Mouse (Mus musculus): ENCODE measurements around the gene Abcc5. TPM values are rescaled to one million over a fixed set of nuclear protein-coding genes. Genes with fewer than 3 reads are reported as not detected.

Gene Abcc5
- total and polyA plus RNA-seq, 2 experiments from 2014 or later = 26.0 to 64.3 TPM

- Histone ChIP-seq H3K9me3 (replicated peaks; ENCODE audit: control insufficient read depth, low read length) (no peaks in the 10 kb centered on the region), H3K36me3 (replicated peaks; ENCODE audit: control insufficient read depth, insufficient read depth, low read length) (no peaks in the 10 kb centered on the region), H3K4me3 (ENCODE audit: low read depth, low read length) (no peak overlapping the region), H3K27me3 (ENCODE audit: control insufficient read depth, insufficient read depth, low read length) (no peaks in the 10 kb centered on the region), H3K9ac (replicated peaks; ENCODE audit: low read depth, low read length) (no peak overlapping the region), H3K27ac (ENCODE audit: low read depth) (no peak overlapping the region), H3K4me1 (ENCODE audit: control insufficient read depth, insufficient read depth) (no peaks in the 10 kb centered on the region), H3K4me2 (ENCODE audit: low read depth, low read length) (no peak overlapping the region)
- WGBS = 74% methylated on average over 4 of the region's 4 CpGs
- no peak for TF ChIP-seq EP300 (IDR thresholded peaks at IDR 0.05; ENCODE audit: low read depth)
- no peak for TF ChIP-seq CTCF (IDR thresholded peaks at IDR 0.05; ENCODE audit: low read depth)
- ATAC-seq (ENCODE audit: insufficient read depth, low read depth) (no peak), DNase-seq (ENCODE audit: low spot score) (no peak)
These were observed 110.9 kb downstream of the Abcc5 start for GRCm38 (mm10) chr16:20315266-20315665.

GRCm38 (mm10) chr16:20312272-20312671 lies 113.9 kb downstream of the Abcc5 start:
- Histone ChIP-seq H3K9ac (replicated peaks; ENCODE audit: low read depth, low read length) (no peak overlapping the region), H3K36me3 (replicated peaks; ENCODE audit: control insufficient read depth, insufficient read depth, low read length) (no peaks in the 10 kb centered on the region), H3K27ac (ENCODE audit: low read depth) (no peak overlapping the region), H3K9me3 (replicated peaks; ENCODE audit: control insufficient read depth, low read length) (no peaks in the 10 kb centered on the region), H3K4me2 (ENCODE audit: low read depth, low read length) (no peak overlapping the region), H3K4me1 (ENCODE audit: control insufficient read depth, insufficient read depth) (no peaks in the 10 kb centered on the region), H3K4me3 (ENCODE audit: low read depth, low read length) (no peak overlapping the region), H3K27me3 (ENCODE audit: control insufficient read depth, insufficient read depth, low read length) (no peaks in the 10 kb centered on the region)
- ATAC-seq (ENCODE audit: insufficient read depth, low read depth) (no peak), DNase-seq (ENCODE audit: low spot score) (no peak)
- WGBS = 53% methylated on average over 14 of the region's 14 CpGs
- TF ChIP-seq CTCF (IDR thresholded peaks at IDR 0.05; ENCODE audit: low read depth) = no peak
- no peak for TF ChIP-seq EP300 (IDR thresholded peaks at IDR 0.05; ENCODE audit: low read depth)

DNA sequence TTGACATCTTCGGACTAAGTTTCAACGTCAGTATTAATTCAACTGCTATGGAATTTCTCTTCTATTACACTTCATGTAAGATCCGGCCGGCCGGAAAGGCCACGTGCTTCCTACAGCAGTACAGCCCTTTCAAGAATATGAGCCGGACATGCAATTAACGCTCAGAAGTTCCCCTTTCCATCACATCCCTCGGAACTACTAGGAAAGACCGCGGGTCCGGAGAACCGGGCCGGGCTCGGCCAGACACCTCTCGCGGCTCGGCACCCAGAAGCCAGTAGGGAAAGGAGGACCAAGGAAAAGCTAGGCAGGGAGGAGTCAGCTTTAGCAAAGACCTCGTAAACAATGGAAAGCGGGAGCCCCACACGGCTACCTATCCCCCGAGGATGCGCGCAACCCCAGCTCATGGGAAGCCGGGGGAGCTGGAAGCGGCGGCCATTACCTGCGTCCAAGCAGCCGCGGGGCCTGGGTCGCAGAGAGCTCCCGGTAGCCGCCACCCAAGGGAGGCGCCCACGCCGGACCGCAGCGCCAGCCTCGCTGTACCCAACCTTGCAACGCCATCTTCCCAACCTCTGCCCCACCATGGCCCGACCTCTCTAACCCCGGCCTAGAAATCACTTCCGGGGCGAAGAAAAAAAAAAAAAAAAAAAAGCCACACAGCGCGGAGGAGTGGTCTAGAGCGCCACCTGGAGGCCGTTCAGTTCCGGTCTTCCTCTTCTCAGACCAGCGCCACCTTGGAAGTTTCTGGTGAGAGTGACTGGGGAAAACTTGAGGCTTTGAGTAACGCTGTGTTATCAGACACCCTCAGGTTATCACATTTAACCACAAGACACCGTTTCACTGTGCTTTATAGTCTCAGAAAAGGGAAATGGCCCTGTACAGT lies 124.2 kb downstream of the Abcc5 start, which contains the start of gene Parl:
TSS of gene Parl (minus strand) at position 618 of the 880 bp plus-strand sequence.
- under 1% methylated on average over 48 of the region's 52 CpGs for WGBS
- Histone ChIP-seq H3K4me3 (ENCODE audit: low read depth, low read length) (peak within 1 kb of the TSS; percentile 82), H3K9me3 (replicated peaks; ENCODE audit: control insufficient read depth, low read length) (no peaks in the 10 kb centered on the region)

GRCm38 (mm10) chr16:20300076-20300475 lies 126.1 kb downstream of the Abcc5 start:
- Histone ChIP-seq H3K27me3 (ENCODE audit: control insufficient read depth, insufficient read depth, low read length) (no peaks in the 10 kb centered on the region), H3K4me2 (ENCODE audit: low read depth, low read length) (no peak overlapping the region), H3K27ac (ENCODE audit: low read depth) (no peak overlapping the region), H3K4me1 (ENCODE audit: control insufficient read depth, insufficient read depth) (peaks cover 17% of the 10 kb centered on the region), H3K9ac (replicated peaks; ENCODE audit: low read depth, low read length) (no peak overlapping the region), H3K9me3 (replicated peaks; ENCODE audit: control insufficient read depth, low read length) (no peaks in the 10 kb centered on the region), H3K4me3 (ENCODE audit: low read depth, low read length) (no peak overlapping the region), H3K36me3 (replicated peaks; ENCODE audit: control insufficient read depth, insufficient read depth, low read length) (peaks cover 24% of the 10 kb centered on the region)
- ATAC-seq (ENCODE audit: insufficient read depth, low read depth) = no peak
- no peak for TF ChIP-seq CTCF (IDR thresholded peaks at IDR 0.05; ENCODE audit: low read depth)
- TF ChIP-seq EP300 (IDR thresholded peaks at IDR 0.05; ENCODE audit: low read depth) = no peak
- 94% methylated on average over 2 of the region's 2 CpGs for WGBS
- DNase-seq (ENCODE audit: low spot score) = no peak

More for the DNA sequence above, 124.2 kb downstream of the Abcc5 start, which contains the start of gene Parl:
- peak; percentile 84 for DNase-seq (ENCODE audit: low spot score)
- H3K27me3 ChIP-seq (ENCODE audit: control insufficient read depth, insufficient read depth, low read length) = no peaks in the 10 kb centered on the region
- H3K27ac ChIP-seq (ENCODE audit: low read depth) = peak within 1 kb of the TSS; percentile 79
- peaks cover 17% of the 10 kb centered on the region for H3K4me1 ChIP-seq (ENCODE audit: control insufficient read depth, insufficient read depth)
- H3K4me2 ChIP-seq (ENCODE audit: low read depth, low read length) = peak within 1 kb of the TSS; percentile 71
- TF ChIP-seq CTCF (IDR thresholded peaks at IDR 0.05; ENCODE audit: low read depth) (peak; percentile 89), EP300 (IDR thresholded peaks at IDR 0.05; ENCODE audit: low read depth) (peak; percentile 29; the same call in 1 of the 2 replicates)
- peak within 1 kb of the TSS; percentile 78 for H3K9ac ChIP-seq (replicated peaks; ENCODE audit: low read depth, low read length)
- peak; percentile 93 for ATAC-seq (ENCODE audit: insufficient read depth, low read depth)
- H3K36me3 ChIP-seq (replicated peaks; ENCODE audit: control insufficient read depth, insufficient read depth, low read length) = peaks cover 7% of the 10 kb centered on the region

Other genes with a start within 250 kb of the Abcc5 start
- 0.19 and 1.9 TPM in 2 replicates for gene Map6d1, start 185.0 kb downstream of the Abcc5 start, total RNA-seq (2014; rRNA removed; ENCODE audit: low replicate concordance)
- gene Map6d1, start 185.0 kb downstream of the Abcc5 start, polyA plus RNA-seq (2015; fragmentation: Nextera tagmentation; extraction: Ambion mirVana) = 0.18 and 0.19 TPM in 2 replicates
- 46.7 and 137 TPM in 2 replicates for gene Parl, start 124.0 kb downstream of the Abcc5 start, total RNA-seq (2014; rRNA removed; ENCODE audit: low replicate concordance)
- gene Parl, start 124.0 kb downstream of the Abcc5 start, polyA plus RNA-seq (2015; fragmentation: Nextera tagmentation; extraction: Ambion mirVana) = 114 and 119 TPM in 2 replicates
- not detected in 2 replicates for gene Cyp2ab1, start 101.0 kb downstream of the Abcc5 start, total RNA-seq (2014; rRNA removed; ENCODE audit: low replicate concordance)
- 0.12 TPM in 1 of 2 replicates, not detected in the other for gene Cyp2ab1, start 101.0 kb downstream of the Abcc5 start, polyA plus RNA-seq (2015; fragmentation: Nextera tagmentation; extraction: Ambion mirVana)
- gene Eif2b5, start 72.4 kb upstream of the Abcc5 start, total RNA-seq (2014; rRNA removed; ENCODE audit: low replicate concordance) = 67.6 and 86.3 TPM in 2 replicates
- 60.0 and 60.2 TPM in 2 replicates for gene Eif2b5, start 72.4 kb upstream of the Abcc5 start, polyA plus RNA-seq (2015; fragmentation: Nextera tagmentation; extraction: Ambion mirVana)
- 30.1 and 36.9 TPM in 2 replicates for gene Dvl3, start 90.6 kb upstream of the Abcc5 start, total RNA-seq (2014; rRNA removed; ENCODE audit: low replicate concordance)
- gene Dvl3, start 90.6 kb upstream of the Abcc5 start, polyA plus RNA-seq (2015; fragmentation: Nextera tagmentation; extraction: Ambion mirVana) = 10.0 and 11.4 TPM in 2 replicates
- gene Ap2m1, start 109.1 kb upstream of the Abcc5 start, total RNA-seq (2014; rRNA removed; ENCODE audit: low replicate concordance) = 327 and 429 TPM in 2 replicates
- gene Ap2m1, start 109.1 kb upstream of the Abcc5 start, polyA plus RNA-seq (2015; fragmentation: Nextera tagmentation; extraction: Ambion mirVana) = 363 and 375 TPM in 2 replicates
- gene Abcf3, start 122.2 kb upstream of the Abcc5 start, total RNA-seq (2014; rRNA removed; ENCODE audit: low replicate concordance) = 47.1 and 76.5 TPM in 2 replicates
- 42.2 and 44.3 TPM in 2 replicates for gene Abcf3, start 122.2 kb upstream of the Abcc5 start, polyA plus RNA-seq (2015; fragmentation: Nextera tagmentation; extraction: Ambion mirVana)
- gene Vwa5b2, start 163.1 kb upstream of the Abcc5 start, total RNA-seq (2014; rRNA removed; ENCODE audit: low replicate concordance) = 0.46 TPM in 1 of 2 replicates, not detected in the other
- gene Vwa5b2, start 163.1 kb upstream of the Abcc5 start, polyA plus RNA-seq (2015; fragmentation: Nextera tagmentation; extraction: Ambion mirVana) = 0.04 TPM in 1 of 2 replicates, not detected in the other
- 9.5 and 18.9 TPM in 2 replicates for gene Eef1akmt4, start 185.2 kb upstream of the Abcc5 start, total RNA-seq (2014; rRNA removed; ENCODE audit: low replicate concordance)
- 11.2 and 12.6 TPM in 2 replicates for gene Eef1akmt4, start 185.2 kb upstream of the Abcc5 start, polyA plus RNA-seq (2015; fragmentation: Nextera tagmentation; extraction: Ambion mirVana)
- not detected in 2 replicates for gene Gm49333, start 185.2 kb upstream of the Abcc5 start, total RNA-seq (2014; rRNA removed; ENCODE audit: low replicate concordance)
- gene Gm49333, start 185.2 kb upstream of the Abcc5 start, polyA plus RNA-seq (2015; fragmentation: Nextera tagmentation; extraction: Ambion mirVana) = not detected in 2 replicates
- gene Alg3, start 185.3 kb upstream of the Abcc5 start, total RNA-seq (2014; rRNA removed; ENCODE audit: low replicate concordance) = 15.3 and 21.6 TPM in 2 replicates
- gene Alg3, start 185.3 kb upstream of the Abcc5 start, polyA plus RNA-seq (2015; fragmentation: Nextera tagmentation; extraction: Ambion mirVana) = 20.2 and 20.7 TPM in 2 replicates
- 0.31 and 1.5 TPM in 2 replicates for gene Camk2n2, start 194.9 kb upstream of the Abcc5 start, total RNA-seq (2014; rRNA removed; ENCODE audit: low replicate concordance)
- gene Camk2n2, start 194.9 kb upstream of the Abcc5 start, polyA plus RNA-seq (2015; fragmentation: Nextera tagmentation; extraction: Ambion mirVana) = 0.34 and 0.49 TPM in 2 replicates
- 0.43 and 1.5 TPM in 2 replicates for gene Ece2, start 203.4 kb upstream of the Abcc5 start, total RNA-seq (2014; rRNA removed; ENCODE audit: low replicate concordance)
- 0.21 and 0.26 TPM in 2 replicates for gene Ece2, start 203.4 kb upstream of the Abcc5 start, polyA plus RNA-seq (2015; fragmentation: Nextera tagmentation; extraction: Ambion mirVana)
- 156 and 158 TPM in 2 replicates for gene Psmd2, start 225.3 kb upstream of the Abcc5 start, total RNA-seq (2014; rRNA removed; ENCODE audit: low replicate concordance)
- 198 and 206 TPM in 2 replicates for gene Psmd2, start 225.3 kb upstream of the Abcc5 start, polyA plus RNA-seq (2015; fragmentation: Nextera tagmentation; extraction: Ambion mirVana)
- gene Eif4g1, start 241.9 kb upstream of the Abcc5 start, total RNA-seq (2014; rRNA removed; ENCODE audit: low replicate concordance) = 296 and 335 TPM in 2 replicates
- gene Eif4g1, start 241.9 kb upstream of the Abcc5 start, polyA plus RNA-seq (2015; fragmentation: Nextera tagmentation; extraction: Ambion mirVana) = 69.5 and 74.6 TPM in 2 replicates

Measured in heart, postnatal 0 days (tissue).